Mouse (Mus musculus): ENCODE data around the gene Paxx. TPM values are rescaled to one million over a fixed set of nuclear protein-coding genes. Genes with fewer than 3 reads are reported as not detected.

The Paxx gene
- polyA plus RNA-seq, 1 experiment, result 39.7 TPM

DNA sequence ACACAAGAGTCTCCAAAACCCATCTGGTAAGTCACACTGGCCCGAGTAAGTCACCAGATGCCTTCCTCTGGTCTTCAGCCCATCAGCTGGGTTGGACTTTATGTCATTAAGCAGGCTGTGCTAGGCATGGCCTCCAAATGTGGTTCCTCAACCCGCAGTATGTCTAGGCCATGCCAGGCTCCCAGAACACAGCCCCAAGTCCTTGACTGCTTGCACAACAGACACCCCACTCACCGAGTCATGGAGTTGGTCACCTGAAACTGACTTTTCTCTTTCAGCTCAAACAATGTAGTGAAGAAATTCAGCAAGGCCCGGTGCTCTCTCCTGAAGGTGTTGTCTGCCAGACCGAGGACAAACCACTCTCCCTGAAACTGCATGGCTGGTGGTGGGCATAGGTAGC lies 32.1 kb upstream of the Paxx start:
- no peak for TF ChIP-seq GATA1 (IDR thresholded peaks at IDR 0.05; ENCODE audit: low read length)

DNA sequence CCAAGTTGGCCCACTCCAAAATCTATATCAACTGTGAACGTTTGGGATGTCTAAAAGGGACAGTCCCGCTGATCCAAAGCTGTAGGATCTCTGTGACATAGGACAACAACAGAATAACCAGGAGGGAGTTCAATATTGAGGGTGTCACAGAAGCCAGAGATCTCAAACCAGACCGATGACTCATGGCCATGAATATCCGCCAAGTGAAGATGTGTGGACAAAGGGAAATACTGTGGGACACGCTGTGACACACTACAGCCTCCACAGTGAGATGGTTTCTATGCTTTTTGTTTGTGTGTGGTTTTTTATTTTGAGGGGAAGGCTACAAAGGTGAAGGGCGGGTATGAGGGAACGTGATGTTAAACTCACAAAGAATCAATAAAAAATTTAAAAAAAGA lies 27.8 kb upstream of the Paxx start:
- no peak for TF ChIP-seq GATA1 (IDR thresholded peaks at IDR 0.05; ENCODE audit: low read length)

DNA sequence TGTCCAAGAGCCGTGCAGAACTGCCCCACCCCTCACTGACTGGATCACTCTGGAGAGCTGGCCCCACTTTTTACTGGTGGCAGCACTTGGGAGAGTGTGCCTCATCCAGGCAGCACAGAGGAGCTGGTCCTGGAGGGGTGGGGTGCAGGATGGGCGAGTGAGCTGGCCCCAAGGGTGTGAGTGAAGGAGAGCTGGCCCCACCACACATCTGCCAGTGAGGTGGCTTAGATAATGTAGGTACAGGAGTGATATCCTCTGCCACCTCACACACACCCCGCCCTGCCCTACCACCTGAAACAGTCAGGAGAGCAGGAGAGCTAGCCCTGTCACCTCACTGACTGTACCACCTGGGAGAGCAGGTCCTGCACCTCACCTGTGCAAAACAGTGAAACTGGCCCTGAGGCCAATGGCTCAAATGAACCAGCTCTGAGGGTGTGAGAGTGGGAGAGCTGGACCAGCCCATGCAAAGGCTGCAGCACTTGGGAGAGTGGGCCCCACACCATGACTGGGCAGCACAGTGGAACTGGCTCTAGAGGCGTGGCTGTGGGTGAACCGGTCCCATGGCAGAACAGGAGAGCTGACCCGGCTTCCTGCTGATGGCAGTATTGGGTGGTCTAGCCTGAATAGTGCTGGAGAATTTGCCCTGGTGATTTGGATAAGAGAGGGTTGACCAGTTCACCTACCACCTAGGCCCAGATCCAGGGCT lies 27.2 kb upstream of the Paxx start:
- no peak for TF ChIP-seq GATA1 (IDR thresholded peaks at IDR 0.05; ENCODE audit: low read length)

GRCm38 (mm10) chr2:25484901-25485647 lies 24.2 kb upstream of the Paxx start:
- no peak for TF ChIP-seq GATA1 (IDR thresholded peaks at IDR 0.05; ENCODE audit: low read length)

DNA sequence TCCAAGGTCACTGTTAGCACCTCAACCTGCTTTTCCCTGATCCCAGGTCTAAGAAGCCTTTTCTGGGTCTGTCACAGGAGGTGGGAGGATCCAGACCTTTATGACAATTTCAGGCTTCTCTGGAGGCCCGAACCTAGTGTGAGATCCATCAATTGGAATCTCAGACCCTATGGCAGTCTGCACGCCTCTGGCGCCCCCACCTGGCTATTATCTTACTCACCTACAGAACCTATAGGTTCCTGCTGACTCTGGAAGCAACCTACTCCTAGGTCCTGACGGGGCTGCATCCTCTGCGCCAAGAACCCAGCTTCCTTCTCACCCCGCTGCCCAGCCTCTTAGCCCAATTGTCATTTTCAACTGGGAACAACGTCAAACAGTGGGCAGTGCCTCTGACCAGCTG lies 22.1 kb upstream of the Paxx start:
- TF ChIP-seq GATA1 (IDR thresholded peaks at IDR 0.05; ENCODE audit: low read length), result no peak

- TF ChIP-seq GATA1 (IDR thresholded peaks at IDR 0.05; ENCODE audit: low read length), result no peak
Observed at GRCm38 (mm10) chr2:25480541-25480940, 19.6 kb upstream of the Paxx start.

DNA sequence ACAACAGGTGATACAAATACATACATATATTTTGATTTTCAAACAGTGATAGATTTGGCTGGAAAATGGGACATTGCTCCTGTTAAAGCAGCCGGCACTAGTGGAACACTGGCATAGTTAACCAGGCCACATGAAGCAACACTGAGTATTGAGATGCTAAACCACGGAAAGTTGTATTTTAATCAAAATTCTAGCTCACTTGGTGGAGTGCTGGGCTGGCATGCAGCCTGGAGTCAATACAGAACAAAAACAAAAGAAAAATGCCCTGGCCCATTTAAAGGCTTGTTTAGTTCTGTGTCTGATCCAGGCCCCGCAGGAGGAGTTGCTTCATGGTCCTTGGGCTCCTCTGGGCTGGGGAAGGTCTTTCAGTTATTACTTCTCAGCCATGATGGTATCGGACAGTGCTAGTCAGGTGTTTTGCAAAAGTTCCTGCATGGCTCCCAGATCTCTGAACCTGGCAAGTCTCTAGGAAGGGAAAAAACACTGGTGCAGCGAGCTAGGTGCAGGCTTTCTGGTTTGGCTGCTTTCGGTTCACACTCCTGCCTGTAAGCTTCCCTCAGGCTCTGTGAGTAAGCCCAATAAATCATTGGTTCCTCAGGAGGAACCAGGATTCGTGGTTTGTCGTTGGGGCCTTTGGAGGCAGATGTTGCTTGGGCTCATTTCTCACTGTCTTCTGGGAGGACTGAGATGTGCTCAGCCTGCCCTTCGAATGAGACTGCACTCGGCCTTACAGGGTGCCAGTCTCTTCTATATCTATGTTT lies 18.8 kb upstream of the Paxx start:
- no peak for TF ChIP-seq GATA1 (IDR thresholded peaks at IDR 0.05; ENCODE audit: low read length)

DNA sequence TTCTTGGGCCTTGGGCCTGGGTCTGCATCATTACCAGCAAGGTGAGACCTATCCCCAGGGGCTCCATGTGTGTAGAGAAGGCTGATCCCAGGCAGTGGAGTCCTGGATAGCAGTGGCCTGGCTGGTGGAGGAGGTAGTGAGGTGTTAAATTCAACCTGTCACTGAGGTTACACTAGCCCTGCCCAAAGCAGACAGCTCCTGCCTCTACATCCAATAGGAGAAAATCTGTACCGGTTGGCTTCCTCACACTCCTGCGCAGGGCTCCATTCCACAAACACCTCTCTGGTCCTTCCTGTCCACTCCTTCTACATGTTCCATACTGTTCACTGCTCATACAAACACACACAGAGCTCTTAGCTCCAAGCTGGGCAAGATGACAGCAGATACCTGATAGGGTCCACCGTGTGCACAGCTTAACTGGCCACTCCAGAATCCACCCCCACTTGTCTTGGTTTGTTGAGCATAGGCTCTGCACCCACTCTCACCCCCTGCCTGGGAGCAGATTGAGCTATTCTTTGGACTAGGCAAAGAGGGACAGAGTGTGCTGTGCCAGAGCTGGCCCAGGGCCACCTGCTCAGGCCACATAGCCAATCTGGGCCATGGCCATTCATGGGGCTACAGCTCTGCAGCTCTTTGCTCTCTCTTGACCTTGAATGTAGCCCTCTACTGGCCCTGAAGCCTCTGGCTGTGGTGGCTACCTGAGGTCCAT lies 17.2 kb upstream of the Paxx start:
- no peak for TF ChIP-seq GATA1 (IDR thresholded peaks at IDR 0.05; ENCODE audit: low read length)

DNA sequence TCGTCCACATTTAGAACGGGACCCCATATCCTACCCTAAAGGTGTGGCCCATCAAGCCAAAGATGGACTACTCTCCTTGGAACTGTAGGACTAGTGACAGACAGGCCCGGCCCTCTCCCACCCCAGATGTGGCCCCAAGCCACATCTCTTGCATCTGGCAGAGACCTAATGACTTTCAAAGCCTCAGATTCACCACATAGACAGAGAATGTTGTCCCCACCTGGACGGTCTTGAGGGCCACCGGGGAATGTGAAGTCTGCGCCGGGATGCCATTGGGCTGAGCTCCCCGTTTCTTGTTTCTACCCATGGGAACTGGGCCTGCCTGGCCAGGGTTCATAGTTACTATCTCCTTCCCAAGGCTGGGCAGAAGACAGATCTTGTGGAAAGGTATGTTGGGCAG lies 16.6 kb upstream of the Paxx start:
- no peak for TF ChIP-seq GATA1 (IDR thresholded peaks at IDR 0.05; ENCODE audit: low read length)

DNA sequence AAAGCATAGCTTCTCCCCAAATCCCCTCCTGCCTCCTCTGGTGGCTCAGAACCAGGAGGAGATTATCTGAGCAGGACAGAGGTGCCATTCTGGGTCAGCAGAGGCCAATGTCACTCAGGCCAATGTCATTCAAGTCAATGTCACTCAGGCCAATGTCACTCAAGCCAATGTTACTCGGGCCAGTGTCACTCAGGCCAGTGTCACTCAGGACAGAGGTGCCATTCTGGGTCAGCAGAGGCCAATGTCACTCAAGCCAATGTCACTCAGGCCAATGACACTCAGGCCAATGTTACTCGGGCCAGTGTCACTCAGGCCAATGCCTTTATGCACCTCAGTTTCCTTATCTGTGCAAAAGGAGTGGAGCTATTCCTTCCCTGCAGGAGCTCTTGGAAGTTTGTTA lies 11.7 kb upstream of the Paxx start:
- TF ChIP-seq GATA1 (IDR thresholded peaks at IDR 0.05; ENCODE audit: low read length), result no peak

DNA sequence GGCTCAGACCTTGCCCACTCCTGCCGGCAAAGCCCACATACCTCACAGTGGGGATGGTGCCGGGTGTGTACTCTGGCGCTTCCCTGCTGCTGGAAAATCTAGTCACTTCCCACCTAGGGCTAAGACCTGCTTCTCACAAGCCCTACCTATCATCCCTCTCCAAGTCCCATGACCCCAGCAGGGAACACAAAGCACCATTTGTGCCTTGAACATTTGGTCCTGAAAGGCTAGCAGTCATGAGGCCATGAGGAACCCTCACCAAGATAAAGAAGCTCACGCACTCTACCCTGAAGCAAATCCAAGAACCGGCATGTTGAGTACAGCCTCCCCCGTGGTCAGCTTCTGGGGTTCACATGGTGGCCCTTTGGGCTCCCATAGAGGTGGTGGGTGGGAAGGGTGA lies 9.1 kb upstream of the Paxx start, which contains the start of gene Ptgds:
Gene Ptgds, minus strand, starts transcription at position 78 of the 400 bp plus-strand sequence.
- no peak for TF ChIP-seq GATA1 (IDR thresholded peaks at IDR 0.05; ENCODE audit: low read length)

DNA sequence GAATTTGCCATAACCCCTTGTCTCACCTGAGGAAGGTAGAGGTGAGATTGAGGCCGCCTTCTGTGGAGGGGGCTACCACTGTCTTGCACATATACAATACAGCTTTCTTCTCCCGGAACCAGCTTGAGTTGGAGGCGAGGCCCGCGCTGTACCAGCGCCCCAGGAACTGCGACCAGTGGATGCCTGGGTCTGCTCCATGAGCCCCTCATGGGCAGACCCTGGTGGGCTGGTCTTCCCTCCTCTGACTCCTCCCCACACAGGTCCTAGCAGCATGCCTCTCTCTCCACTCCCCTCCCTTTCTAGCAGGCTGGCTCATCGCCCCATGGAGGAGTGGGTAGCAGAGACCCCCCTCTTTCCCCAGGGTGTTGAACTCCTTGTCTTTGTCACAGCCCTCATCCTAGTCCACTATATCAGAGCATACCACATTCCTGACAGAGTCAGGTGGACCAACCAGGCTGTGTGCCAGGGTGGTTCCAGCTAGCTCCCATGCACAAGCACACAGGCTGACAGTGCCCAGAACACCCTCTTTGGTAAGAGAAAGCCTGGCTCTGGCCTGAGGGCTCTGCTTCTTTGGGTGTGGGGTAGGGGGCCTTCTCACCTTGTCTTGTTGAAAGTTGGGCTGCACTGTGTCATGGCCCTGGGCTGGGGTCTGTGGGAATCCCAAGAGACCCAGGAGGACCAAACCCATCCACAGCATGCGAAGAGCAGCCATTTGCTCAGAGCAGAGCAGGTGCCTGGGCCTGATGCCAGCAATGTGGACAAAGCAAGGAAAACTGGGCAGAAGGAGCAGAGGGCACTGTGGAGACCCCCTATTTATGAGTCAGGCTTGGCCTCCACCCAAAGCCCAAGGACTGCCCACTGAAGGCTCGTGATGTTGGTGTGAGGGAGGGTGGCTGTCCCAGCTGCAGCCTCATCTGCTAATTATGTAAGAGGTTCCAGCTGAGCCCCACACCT lies 8.3 kb upstream of the Paxx start:
- no peak for TF ChIP-seq GATA1 (IDR thresholded peaks at IDR 0.05; ENCODE audit: low read length)

GRCm38 (mm10) chr2:25467606-25468303 lies 6.9 kb upstream of the Paxx start:
- TF ChIP-seq GATA1 (IDR thresholded peaks at IDR 0.05; ENCODE audit: low read length), result no peak

Measured in G1E-ER4 (cell line).